Mouse (Mus musculus) forebrain, embryonic 10.5 days (tissue): Measurements from ENCODE around the gene Prok2. TPM values are rescaled to one million over a fixed set of nuclear protein-coding genes. Genes with fewer than 3 reads are reported as not detected.

Experiments used
- polyA plus RNA-seq: library from polyadenylated mRNA; unstranded; fragments of >200 nt; fragmentation: Nextera tagmentation; extraction: Ambion mirVana; gene quantifications from 2 replicates; pipeline ENCODE4 v1.2.1, GENCODE M21; 2016

The Prok2 gene
- polyA plus RNA-seq, 1 experiment from 2014 or later, result 1.2 TPM

Other genes with a start within 250 kb of the Prok2 start
- 57.8 and 64.8 TPM in 2 replicates for gene Foxp1, start 203.7 kb downstream of the Prok2 start, polyA plus RNA-seq
- 12.7 and 13.4 TPM in 2 replicates for gene Eif4e3, start 59.6 kb downstream of the Prok2 start, polyA plus RNA-seq
- 2.7 and 3.6 TPM in 2 replicates for gene Gm20696, start 59.6 kb downstream of the Prok2 start, polyA plus RNA-seq
- 1.3 and 1.5 TPM in 2 replicates for gene Gpr27, start 33.7 kb downstream of the Prok2 start, polyA plus RNA-seq